Mouse (Mus musculus) hindlimb bud, embryonic 11.5 days (tissue): Measurements from ENCODE around the gene Sash1.

Source experiments
- DNase-seq: peaks from one replicate; pipeline ENCODE4 v3.0.0-alpha.2; 2012; ENCODE audit warnings: low read depth, low spot score; ENCODE audit errors: extremely low spot score

The Sash1 gene

GRCm38 (mm10) chr10:8856942-8857341 lies 28.9 kb downstream of the Sash1 start:
- no peak for DNase-seq

- DNase-seq: peak; percentile 71
Observed at GRCm38 (mm10) chr10:8853326-8853725, 32.5 kb downstream of the Sash1 start.

DNA sequence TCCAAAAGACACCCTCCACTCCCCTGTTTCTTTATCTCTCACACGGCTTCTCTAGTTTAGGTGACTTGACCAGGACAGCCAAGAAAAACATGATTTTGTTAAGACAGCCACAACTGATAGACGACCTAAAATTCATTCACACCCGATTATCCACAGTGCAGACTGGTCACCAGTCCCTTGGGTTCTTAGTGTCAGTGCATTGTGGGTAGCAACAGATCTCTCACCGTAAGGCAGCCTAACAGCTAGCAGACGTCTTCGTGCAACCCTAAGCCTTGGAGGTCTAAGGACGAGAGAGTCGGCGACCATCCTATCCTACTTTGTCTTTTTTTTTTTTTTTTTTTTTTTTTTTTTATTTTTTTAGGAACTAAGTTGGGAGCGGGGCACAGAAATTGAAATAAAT lies 34.2 kb downstream of the Sash1 start:
- no peak for DNase-seq

DNA sequence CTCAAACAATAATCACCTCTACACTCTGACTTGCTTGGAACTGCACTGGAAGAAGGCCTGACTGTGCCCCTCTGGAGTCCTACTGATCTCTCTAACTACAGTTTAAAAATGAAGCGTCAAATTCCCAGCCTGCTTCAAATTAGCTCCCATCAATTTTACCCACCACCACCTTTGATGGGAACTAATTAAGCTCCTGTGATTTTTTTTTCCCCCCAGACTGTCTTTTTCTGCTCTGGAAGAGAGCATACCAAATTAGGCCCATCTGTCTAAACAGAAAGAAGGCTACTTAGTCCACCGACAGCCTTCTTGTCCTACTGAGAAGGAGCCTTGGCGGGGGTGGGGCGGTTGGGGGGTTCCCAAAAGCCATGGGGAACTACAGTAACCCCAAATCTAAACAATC lies 37.9 kb downstream of the Sash1 start:
- no peak for DNase-seq

- DNase-seq: no peak
Observed at GRCm38 (mm10) chr10:8846258-8846657, 39.6 kb downstream of the Sash1 start.

DNA sequence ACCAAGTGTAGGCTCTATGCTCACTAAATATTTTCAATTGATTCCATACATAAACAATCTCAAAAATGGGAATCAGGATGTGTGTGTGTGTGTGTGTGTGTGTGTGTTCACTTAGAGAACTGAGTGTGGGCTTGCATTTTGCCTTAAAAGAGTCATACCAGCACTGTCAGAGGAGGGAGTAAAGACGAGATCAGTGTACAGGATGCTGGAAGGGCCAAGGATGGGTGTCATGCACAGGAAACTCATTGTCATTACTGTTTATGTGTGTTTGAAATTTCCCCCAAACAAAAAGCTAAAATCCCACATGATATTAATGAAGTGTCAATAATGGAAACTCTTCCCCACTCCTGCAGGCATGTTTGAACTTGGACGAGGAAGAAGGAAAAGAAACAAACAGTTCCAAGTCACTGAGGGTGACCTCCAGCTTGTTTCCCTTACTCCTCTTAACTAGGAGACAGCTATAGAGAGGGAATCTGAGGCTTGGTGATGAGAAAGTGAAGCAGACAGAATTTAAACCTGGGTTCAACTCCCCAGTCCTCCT lies 40.6 kb downstream of the Sash1 start:
- DNase-seq: no peak

DNA sequence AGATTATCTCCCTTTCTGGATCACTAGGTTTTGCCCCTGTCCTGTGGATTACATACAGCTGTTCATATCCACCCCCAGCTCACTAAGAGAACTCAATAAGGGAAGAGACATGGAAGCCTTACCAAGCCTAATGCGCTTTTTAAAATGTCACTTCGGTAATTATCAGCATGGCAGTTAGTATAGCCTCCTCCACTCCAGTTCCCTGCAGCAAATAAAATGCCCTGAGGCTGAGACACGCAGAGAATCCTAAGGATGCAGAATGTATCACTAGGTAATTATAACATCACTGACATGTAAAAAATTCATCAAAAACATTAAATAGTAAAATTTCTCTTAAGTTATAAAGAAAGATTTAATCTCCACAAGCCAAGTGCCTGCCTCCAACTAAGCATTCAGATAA lies 45.9 kb downstream of the Sash1 start:
- no peak for DNase-seq

DNA sequence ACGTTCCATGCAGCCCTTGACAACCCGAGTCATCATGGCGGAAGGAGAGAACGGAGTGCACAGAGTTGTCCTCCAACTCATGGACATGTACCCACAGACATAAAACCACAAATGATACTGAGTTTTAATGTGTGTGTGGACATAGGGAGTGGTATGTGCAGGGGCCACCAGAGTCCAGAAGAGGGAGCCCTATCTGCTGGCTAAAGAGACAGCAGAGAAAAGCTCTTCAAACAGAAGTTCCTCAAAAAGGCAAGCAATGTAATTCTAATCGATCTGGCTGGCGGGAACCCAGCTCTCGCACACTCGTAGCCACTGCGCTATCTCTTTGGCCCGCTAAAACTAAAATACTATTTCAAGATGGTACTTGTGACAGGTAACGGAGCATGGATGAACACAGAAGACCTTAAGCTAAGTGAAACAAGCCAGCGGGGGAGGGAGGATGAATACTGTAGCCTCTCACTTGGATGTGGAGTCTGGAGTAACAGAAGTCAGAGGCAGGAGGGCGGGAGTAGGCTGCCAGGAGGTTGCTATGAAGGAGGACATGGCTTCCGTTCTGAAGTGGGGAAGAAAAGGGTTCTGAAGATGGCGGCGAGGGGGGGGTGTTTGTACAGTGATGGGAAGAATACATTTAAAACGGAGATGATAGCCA lies 51.9 kb downstream of the Sash1 start:
- no peak for DNase-seq

DNA sequence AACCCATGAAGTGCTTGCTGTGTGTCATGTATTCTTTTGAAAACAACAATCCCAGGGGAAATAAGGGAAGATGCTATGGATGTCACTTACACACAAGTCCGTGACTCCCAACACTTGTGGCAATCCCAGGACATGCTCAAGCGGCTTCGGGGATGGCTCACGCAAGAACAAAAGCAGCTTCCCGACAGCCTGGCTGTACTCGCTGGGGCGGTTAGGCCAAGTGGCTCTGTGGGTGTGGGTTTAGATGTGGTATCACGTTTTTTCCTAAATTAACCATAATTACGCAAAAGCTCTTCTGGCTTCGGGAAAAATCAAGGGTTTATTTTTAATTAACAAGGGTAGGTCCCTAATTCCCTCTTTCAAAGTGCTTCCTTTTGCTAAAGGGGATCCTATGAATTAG lies 59.6 kb downstream of the Sash1 start:
- DNase-seq: no peak

DNA sequence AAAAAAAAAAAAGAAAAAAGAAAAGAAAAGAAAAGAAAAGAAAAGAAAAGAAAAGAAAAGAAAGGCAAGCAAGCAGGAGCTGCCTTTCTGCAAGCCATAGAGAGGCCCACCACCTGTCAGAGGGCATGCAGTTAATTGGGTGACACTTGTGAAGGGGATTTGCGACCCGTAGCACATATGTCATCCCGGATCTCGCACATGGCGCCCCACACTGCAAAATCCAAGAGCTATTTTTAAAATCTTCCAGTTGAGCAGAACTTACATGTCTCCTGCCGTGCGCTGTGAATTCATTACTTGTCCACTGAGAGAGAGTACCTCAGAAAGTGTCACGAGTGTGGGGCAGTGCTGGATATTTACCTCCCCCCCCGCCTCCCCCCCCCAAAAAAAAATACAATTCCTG lies 60.0 kb downstream of the Sash1 start:
- no peak for DNase-seq

DNA sequence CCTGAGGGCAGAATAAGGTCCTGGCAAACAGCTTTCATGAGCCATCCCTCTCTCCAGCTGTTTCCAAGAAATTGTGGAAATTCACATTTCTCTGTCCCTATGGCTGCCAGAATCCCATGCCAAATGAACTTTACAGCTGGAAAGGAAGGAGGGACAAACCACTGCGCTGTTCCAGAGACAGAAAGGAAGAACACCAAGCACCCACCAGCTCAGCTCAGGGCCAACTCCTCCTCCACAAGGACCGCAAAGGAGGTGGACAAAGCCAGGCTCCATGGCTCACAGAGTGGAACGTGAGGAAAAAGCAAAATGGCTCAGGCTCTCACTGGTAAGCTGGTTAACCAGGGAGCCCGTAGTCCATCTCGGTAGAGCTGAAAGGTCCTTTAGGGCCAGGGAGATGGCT lies 67.8 kb downstream of the Sash1 start:
- no peak for DNase-seq

DNA sequence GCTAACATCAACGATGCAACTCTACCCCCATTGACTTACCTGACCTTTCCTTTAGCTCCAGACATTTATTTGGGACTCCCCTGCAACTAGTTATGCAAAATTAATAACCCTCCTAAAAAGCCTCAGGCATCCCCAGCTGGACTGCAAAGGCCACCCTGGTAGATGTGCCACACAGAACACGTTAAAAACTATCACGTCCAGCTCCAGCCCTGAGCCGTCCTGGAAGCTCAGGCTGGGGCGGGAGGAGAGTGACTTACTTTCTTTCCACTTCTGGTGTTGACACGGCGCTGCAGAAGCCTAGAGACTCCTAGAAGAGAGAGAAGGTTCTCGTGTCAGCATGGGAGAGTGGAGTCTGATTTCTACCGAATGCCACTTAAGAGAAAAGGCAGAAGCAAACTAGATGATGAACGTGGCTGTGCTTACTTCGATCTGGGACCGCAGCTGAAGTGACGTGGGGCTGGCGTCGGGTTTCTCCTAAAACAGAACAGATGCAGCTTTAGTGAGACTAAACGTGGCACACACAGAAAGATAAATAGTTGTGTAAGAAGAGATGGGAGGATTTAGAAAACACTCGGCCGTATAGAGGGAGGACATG lies 71.8 kb downstream of the Sash1 start:
- no peak for DNase-seq

GRCm38 (mm10) chr10:8813259-8813658 lies 72.6 kb downstream of the Sash1 start:
- DNase-seq: no peak

- no peak for DNase-seq
Observed at GRCm38 (mm10) chr10:8812807-8813206, 73.1 kb downstream of the Sash1 start.

DNA sequence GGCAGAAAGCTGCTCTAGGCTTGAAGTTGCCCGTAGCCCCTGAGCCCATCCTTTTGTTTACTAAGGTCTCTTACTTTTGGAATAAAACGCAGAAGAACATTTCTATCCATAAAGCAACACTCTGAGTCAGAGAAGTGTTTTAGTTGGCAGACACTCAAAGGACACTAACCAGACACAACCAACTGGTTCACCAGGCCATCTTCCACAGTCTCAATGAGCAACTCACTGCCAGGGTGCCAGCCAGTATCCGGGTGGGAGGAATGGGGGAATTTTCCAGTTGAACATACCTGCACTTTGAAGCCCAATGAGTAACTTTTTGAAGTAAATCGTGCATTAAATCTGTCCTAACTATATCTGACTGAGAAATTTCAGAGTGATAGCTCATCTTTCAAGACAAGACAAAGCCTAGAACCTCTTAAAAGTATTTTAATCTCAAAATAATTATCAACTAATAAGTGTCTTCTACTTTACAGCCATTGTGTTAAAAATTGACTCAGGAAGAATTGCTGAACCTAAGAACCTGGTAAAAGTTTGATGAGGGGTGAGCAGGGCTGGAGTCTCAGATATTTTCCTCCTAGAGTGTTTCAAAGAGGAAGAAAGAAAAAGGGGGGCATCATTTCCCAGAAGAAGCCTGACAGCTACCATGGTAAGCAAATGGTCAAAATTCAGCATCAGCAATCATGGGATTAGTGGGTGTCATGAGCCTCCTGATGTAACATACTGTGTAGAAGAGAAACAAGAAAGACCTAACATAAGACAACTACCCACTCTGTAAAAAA lies 74.4 kb downstream of the Sash1 start:
- DNase-seq: no peak

GRCm38 (mm10) chr10:8810496-8810895 lies 75.4 kb downstream of the Sash1 start:
- no peak for DNase-seq

DNA sequence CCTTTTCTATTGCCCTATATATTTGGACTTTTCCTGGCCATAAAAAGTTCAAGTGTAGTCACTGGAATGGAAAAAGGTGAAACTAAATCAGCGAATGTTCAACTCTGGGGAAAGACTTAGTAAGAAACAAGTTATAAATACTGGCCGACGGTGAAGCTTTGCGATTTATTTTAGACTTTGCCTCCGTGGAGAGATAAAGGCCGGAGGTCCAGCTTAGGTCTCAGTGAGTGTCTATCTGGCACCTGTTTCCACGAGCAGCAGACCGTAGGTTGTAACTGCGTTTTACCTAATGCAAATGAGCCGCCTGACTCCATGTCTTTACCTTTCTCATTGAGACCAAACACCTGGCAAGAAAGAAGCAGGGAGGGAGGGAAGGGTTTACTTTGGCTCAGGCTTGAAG lies 77.5 kb downstream of the Sash1 start:
- DNase-seq: no peak

GRCm38 (mm10) chr10:8807581-8807980 lies 78.3 kb downstream of the Sash1 start:
- no peak for DNase-seq

DNA sequence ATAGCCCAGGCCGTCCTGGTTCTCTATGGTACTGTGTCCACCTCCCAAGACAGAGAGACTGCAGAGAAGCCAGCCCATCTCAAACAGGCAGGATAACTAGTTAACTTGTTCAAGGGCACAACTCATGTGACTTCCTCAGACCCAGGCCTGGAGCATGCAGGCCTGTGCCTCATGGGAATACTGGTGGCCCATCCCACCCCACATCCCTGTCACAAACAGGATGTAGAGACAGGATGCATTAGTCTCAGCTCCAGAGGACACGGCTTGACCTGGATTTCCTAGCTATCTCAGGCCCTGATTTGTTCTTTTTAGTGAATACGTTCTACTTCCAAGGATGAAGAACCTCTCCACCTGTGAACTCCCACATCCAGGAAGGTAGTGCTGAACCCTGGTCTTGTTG lies 80.5 kb downstream of the Sash1 start:
- no peak for DNase-seq

GRCm38 (mm10) chr10:8804292-8804691 lies 81.6 kb downstream of the Sash1 start:
- no peak for DNase-seq

DNA sequence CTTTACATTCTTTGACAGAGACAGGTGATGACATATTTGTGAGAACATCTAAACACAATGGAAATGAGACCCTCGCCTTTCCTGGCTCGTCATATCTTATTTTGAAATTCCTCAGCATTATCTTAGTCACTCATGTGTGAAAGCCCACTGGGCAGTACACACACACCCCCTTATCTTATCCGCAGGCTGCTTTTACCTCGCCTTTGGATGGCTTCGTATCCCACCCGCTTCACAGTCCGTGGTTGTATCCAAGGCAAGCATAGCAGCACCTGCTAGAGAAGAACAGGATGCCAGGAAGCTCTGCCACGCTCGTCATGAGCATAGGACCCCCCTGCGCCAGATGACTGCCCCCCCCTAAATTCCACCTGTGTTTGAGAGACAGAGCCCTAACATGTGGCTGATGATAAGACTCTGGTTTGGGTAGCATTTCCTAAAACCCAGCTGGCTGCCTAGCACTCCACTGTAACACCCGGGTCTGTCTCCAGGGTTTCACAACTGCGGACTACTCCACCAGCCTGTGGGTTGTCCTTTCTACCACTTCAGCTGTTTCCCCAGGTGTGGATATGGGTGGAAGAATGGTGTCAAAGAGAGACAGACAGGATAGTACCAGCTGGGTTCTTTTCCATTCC lies 84.0 kb downstream of the Sash1 start:
- no peak for DNase-seq
